Mouse (Mus musculus): ENCODE results near the gene Fgd6. TPM values are rescaled to one million over a fixed set of nuclear protein-coding genes. Genes with fewer than 3 reads are reported as not detected.

Gene Fgd6
- polyA plus RNA-seq (2012; rRNA removed), result 3.0 and 3.2 TPM in 2 replicates

GRCm38 (mm10) chr10:94035658-94036374 lies at the start of gene Fgd6, which contains the start of gene Vezt:
Fgd6 (plus strand) TSS chr10:94036001.
Vezt (minus strand) TSS chr10:94035817.

GRCm38 (mm10) chr10:94147756-94148531 lies 112.1 kb downstream of the Fgd6 start, which contains the start of gene Nr2c1:
Nr2c1 (plus strand) TSS chr10:94148023.

Other genes with a start within 250 kb of the Fgd6 start
- gene Usp44, start 204.4 kb upstream of the Fgd6 start, polyA plus RNA-seq (2012; rRNA removed), result 0.37 and 0.38 TPM in 2 replicates
- gene Metap2, start 138.9 kb upstream of the Fgd6 start, polyA plus RNA-seq (2012; rRNA removed), result 118 and 120 TPM in 2 replicates
- gene Vezt, start 184 bp upstream of the Fgd6 start, polyA plus RNA-seq (2012; rRNA removed), result 6.0 and 6.5 TPM in 2 replicates
- gene Nr2c1, start 112.0 kb downstream of the Fgd6 start, polyA plus RNA-seq (2012; rRNA removed), result 5.1 and 6.1 TPM in 2 replicates
- 94.0 and 109 TPM in 2 replicates for gene Ndufa12, start 162.7 kb downstream of the Fgd6 start, polyA plus RNA-seq (2012; rRNA removed)

Measured in liver, embryonic 18 days (tissue).